Mouse (Mus musculus): ENCODE results near the gene Taldo1.

Taldo1 gene

DNA sequence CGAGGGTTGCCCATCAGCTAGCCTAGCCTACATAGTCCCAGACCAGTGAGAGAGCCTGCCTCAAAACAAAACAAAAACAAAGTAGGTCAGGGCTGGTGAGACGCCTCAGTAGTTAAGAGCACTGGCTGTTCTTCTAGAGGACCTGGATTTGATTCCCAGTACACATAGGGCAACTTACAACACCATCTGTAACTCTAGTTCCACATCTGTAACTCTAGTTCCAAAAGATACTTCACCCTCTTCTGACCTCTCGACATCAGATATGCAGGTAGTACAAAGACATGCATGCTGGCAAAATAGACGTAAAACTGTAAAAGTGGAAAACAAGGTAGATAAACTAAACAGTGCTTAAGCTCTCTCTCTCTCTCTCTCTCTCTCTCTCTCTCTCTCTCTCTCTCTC, 31.8 kb downstream of the Taldo1 start:
- DNase-seq (ENCODE audit: low spot score in 2 of 2): no peak

DNA sequence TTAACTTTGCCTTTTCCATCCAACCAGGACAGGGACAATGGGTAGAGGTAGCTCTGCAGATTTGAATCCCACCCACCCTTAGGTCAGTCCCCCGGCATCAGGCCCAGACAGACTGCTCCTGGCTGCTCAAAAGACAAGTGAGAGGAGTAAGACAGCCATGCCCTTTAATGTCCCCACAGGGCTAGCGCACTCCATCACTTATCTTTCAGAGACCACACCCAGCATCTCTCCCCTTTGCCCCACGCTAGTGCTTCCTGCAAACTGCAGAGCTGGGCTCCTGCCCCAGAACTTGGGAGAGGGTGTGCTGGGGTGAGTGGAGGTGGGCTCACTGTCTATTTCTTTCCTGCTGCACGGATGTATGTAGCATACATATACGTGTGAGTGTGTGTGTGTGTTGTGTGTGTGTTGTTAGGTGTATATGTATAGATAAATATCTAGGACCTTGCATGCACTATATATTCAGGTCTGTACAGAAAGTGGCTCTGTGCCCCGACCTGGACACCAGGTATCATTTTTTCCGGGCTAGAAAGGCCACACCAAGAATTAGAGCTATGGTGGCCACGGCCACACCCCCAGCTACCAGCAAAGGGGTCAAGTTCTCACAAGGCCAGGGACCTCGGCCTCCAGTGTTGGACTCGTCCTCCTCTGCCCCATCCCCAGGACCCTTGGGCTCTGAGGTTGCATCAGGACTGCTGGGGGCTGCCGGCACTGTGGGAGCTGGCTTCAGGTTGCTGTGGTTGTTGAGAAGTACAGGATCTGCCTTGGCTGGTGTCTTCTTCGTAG, 35.1 kb downstream of the Taldo1 start:
- peak in 1 of 2 experiments; percentile 34 for DNase-seq (ENCODE audit: low spot score in 2 of 2)

DNA sequence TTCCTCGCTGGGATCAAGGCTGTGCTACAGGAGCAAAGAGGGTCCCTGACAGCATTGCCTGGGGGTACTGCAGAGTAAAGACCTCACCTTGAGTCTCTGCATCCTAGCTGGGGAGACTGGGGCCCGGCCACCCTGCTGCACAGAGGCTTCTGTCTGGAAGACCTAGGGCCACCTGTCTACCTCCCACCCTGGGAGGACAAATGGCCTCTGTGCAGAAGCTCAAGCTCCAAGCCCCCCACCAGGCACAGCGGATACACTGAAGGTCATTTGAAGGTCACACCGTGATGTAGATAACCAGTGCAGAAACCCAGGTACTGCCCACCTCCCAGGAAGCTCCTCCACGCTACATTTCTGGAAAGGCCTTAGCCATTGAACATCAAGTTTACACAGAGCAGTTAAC, 36.7 kb downstream of the Taldo1 start:
- no peak for DNase-seq (ENCODE audit: low spot score in 2 of 2)

DNA sequence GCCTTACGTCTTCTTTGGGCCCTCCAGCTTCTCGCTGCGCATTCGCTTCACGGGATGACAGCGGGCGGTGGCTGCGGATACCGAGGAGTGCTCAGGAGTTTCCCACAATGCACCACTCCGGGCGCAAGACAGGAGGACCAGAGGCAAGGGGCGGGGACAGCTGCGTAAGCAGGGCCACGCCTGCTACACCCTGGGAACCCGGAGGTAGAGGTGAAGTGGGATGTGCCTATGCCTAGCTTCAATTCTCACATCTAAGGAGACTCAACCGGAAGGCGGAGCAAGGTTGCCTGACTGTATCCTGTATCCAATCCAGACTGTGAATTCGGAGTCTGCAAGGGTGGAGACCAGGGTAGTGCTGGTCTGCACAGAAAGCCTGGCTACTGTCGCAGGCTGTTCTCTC, 37.3 kb downstream of the Taldo1 start, which contains the start of gene Cend1:
Gene Cend1 (minus strand): TSS at position 182 of the 400 bp plus-strand sequence.
- DNase-seq (ENCODE audit: low spot score in 2 of 2): peak; percentile 93 to 95

DNA sequence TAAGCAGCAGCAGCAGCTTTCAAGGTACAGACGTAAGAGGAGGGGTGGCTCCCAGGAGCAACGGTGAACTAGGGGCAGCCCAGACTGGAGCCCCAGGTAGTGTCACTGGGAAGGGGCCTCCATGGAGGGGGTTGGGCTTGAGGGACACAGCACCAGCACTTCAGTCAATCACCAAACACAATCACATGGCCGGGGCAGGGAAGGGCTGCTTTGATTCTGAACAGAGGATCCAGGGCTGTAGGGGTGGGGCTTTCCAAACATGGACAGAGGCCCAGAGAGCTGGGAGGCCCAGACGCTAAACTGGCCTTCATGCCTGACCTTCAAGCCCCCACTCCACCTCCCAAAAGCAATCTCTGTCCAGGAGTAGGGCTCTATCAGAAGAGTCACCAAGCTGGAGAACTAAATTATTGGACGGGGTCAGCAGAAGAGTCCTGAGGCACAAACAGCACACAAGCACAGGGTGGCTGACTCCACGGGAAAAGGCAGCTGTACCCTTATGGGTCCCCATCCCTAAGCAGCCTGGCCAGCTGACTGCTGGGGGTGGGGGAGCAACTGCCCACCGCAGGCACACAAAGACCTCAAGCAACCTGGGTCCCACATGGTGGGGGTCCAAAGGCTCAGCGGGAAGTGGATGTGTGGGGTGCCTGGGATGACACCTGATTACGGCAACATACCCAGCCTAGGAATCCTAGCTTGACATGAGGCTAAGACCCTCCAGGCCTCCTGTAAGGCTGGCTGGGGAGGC, 38.0 kb downstream of the Taldo1 start:
- DNase-seq (ENCODE audit: low spot score in 2 of 2): no peak

DNA sequence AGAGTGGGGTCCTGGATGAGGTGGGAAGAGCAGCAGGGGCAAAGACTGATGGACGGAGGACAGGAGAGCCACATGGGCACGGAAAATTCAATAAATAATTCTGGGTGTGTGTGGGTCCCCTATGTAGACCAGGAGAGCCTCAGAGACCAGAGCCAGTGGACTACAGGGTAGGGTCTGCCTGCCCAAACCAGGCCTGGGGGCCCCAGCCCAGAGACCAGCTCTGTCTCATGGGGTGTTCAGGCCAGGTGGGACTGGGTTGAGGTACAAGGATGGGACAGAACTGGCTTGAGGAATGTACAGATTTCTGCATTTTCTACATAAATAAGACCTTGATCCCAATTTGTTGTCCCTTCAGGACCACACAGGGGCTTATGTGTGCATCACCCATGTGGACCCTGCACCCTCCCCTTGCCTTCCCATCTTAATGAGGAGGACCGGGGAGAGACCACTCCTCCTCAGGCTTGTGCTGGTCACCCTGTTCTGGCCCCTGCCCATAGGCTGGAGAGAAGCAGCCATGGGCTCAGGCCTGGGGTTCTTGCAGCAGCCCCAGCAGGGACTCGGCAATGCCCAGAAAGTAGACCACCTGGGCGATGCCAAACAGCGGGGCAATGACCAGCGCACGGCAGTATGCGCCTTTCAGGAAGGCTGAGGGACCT, 38.7 kb downstream of the Taldo1 start:
- DNase-seq (ENCODE audit: low spot score in 2 of 2): no peak

DNA sequence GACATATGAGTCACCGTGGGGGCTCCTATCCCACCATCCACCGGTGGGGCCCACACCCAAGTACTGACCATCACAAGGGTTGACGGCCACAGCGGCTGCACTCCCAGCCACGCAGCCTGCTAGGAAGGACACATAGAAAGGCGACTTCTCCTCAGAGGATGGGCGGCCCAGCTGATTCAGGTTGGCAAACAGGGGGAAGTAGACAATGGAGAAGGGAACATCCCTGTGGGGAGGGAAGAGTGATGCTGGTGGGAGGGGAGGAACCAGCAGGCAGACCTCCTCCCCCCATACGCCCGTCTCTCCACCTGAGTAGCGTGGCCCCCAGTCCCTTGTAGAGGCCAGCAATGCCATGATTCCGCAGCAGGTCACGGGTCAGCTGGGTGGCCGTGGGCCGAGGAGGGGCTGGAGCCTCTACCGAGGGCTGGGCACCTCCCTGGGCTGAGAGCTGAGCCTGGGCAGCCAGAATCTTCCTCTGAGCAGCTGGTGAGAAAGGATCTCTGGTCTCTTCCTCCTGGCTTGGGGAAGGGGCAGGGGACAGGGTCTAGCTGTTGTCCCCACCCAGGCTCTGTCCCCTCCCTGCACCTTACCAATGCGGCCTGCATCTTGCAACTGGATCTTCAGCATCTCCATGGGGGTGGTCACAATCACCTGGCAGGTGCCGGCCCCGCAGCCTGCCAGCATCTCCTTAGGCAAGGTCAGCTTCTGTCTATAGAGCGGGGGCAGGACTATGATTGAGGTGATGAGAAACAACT, 39.6 kb downstream of the Taldo1 start:
- no peak for DNase-seq (ENCODE audit: low spot score in 2 of 2)

DNA sequence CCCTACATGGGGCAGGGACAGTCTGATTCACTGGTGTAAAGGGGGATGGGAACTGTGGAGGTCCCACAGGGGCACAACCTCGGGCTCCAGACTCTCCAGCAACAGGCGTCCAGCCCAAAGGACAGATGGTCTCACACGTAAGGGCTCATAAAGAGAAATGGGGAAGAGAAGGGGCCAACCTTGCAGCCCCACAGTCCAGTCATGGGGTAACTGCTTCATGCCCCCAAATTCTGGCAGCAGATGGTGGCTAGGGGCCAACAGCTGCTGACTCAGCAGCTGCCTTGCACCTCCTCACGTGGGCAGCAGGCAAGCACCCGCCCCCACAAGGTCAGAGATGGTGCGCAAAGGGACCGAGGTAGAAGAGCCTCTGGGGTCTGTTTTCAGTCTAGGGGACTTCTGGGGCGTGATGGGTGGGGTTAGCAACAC, 40.2 kb downstream of the Taldo1 start:
- DNase-seq (ENCODE audit: low spot score in 2 of 2): peak in 1 of 2 experiments; percentile 46

DNA sequence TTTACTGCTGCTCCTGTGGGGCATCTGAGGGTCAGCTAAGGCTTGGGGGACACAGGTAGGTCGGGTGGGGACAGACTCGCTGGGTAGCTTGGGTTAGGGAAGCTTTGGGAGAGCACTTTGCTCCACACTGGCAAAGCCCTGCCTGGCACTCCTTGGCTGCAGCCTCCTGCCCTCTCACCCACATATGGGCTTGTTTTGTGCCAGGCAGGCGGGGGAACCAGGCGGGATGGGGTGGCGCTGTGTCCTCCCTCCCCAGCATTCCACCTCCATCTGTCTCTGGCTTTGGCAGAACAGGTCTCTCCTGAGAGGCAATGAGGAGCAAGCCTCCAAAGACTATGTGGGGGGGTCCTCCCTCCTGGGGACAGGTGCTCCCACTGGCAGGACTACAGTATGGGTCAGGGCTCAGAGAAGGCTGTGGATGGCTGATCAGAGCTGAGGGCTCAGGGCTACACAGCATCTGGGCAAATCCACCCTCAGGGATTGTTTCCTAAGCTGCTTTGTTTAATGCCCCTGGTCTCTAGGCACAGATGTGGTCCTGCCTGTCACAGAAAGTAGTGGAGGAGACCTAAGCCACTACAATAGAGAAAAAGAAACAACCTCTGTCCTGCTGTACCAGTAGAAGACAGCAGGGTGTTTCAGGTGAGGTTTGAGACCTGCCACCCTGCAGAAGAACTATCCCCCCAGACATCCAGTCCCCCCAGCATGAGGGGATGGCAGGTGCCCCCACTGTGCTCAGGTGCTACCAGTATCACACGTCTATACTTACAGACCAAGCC, 40.9 kb downstream of the Taldo1 start:
- DNase-seq (ENCODE audit: low spot score in 2 of 2): no peak

DNA sequence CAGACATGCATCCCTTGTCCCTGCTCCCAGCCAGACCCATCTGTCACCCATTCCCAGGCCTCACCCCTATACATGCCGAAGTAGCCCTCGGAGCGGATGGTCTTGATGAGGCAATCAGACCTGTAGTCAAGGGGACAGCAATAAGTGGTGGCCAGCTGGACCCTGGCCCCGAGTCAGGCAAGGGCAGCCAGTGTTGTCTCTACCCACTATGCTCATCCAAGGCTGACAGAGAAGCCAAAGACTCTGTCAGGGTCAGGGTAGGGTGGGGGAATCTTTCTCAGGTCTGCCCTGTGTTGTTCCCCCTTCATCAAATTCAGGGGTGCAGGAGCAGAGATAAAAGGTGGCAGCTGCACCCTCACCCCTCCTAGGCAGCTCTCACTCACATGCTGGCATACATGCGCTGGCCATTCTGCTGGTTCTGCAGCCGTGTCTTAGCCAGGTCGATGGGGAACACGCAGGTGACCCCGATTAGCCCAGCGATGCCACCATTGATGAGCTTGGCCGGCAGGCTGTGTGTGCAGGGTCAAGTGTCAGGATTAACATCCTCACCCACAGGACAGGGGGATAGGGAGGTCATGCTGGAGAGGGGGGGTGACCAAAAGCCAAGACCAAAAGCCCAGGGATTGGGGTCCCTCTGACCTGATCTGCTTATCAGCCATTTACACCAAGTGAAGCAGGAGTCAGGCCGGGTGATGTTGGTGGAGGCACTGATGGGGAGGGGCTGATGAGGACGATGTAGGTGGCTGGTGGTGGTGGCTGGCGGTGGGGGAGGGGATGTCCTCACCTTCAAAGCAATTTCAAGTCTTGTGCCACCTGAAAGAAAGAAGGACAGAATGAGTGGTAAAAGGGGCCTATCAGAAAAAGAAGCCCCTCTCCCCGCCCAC, 41.8 kb downstream of the Taldo1 start:
- peak in 1 of 2 experiments; percentile 54 for DNase-seq (ENCODE audit: low spot score in 2 of 2)

DNA sequence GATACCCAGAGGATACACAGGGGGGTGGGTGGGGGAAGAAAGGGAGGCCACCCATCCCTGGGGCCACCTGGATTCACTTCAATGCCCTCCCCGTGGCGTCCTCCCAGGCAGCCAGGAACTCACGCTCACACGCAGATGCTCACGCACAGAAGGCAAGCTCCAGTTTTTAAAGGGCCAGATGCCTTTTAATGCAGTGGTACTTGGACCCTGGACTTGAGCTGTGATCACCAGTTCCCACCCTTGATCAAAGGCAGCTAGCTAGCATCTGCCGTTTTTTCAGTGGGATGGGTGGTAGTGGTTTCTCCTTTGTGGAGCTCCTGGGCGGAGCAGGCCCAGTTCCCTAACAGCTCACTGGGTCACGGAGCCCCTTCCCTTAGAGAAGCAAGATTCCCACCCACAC, 42.5 kb downstream of the Taldo1 start:
- peak; percentile 79 to 87 for DNase-seq (ENCODE audit: low spot score in 2 of 2)

DNA sequence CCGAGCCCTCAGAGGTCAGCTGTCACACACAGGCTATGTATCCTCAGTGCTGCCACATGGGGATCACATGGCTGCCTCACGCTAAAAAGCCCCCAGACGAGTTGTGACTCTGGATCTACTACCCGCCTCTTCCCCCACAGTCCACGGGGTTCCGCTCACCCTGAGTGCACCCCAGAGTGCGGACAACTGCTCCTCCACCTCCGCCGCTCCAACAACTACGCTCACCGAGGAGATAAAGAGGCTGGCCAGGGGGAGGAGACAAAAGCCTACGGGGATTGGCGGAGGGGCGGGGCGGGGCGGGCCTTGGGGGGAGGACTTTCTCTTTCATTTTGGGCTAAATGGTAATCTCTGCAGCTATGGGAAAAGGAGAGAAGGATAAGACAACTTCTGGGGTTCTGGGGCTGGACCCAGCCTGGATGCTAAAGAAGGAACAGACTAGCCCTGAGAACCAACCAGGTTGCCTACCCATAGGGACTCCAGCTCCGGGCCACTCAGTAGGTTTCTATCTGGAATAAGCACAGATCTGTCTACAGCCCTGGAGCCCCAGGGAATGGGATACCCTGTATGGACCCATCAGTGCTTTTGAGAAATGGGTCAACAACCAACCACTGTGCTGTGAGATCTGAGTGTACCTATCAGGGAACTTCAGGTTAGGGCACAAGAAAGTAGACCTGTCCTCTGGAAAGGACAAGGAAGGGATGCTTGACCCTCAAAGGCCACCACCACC, 43.3 kb downstream of the Taldo1 start:
- peak; percentile 75 for DNase-seq (ENCODE audit: low spot score in 2 of 2)

DNA sequence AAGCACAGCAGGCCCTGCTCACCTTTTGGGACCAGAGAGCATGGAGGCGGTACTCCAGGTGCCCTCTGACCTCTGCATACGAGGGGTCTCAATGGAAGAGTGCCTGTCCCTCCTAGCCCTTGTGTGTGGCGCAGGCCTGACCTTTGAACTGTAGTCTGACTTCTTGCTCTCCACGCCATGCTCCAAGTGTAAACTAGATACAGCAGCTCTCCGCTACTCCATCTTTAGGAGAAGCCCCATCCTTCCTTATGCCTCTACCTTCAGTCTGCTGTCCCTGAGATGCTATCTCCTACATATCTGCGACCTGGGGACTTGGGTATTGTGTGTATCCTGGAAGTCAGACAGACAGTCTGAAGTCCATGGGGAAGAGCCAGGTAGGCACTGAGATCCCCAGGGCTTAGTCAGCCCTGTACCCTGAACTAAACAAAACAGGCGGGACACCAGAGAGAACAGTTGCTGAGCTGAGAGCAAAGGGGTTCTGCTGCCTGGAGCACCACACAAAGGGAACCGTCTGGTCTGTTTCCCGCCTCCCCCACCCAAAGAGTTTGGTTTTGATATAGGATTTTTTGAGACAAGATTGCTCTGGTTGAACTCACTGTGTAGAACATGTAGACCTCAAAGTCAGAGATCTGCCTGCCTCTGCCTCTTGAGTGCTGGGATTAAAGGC, 44.0 kb downstream of the Taldo1 start:
- peak; percentile 21 to 62 for DNase-seq (ENCODE audit: low spot score in 2 of 2)

DNA sequence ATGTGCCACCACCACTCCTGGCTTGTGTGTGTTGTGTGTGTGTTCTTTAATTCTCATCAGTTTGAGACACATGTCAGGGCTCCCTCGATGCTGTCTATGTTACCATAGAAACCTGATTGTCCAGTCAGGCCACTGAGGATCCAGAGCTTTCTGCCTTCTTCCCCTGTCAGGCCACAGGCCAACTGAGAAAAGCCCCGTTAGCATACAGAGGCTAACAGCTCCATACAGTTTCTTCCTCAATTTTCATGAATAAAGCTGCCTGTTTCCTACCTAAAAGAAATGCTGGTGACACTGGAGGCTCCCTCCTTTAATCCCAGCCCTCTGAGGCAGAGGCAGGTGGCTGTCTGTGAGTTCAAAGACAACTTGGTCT, 44.5 kb downstream of the Taldo1 start:
- DNase-seq (ENCODE audit: low spot score in 2 of 2): peak; percentile 24 to 35

DNA sequence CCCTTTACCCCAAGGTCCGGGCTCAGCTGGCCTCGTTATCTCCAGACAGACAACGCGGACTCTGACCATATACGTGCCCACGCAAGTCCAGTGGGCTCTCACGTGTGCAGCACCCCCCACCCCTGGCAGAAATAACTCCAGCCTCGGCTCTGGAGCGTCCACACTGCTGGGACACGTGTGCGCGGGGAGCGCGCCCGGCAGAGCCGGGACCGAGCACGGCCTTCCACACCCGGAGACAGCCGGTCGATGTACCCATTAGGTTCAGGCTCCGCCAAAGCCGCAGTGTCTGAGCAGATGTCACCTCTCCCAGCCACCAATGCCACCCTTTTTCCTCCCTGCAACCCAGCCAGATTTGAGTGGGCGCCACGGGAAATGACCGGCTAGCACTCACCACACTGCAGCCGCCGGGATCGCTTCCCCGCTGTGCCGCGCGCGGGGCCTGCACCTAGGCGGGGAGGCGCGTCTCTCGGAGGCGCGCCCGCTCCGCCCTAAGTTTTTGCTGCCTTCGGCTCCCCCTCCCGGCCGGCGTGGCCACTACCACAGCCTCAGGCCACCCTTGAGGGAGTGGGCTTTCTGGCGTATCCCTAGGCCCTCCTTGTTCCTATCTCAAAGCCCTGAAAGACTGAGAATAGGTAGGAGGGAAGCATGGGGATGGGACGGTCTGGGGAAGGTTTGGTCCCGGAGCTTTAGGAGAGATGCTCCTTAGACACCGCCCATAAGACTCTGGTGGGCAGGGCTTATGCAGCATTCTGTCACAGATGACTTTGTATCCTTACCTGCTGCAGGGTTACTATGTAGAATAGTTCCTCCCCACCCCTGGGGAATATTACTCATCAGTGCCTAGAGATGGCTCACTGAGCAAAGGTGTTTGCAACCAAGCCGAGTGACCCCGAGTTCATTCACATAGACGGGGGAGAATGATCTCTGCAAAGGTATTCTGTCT, 45.5 kb downstream of the Taldo1 start, which contains the start of gene Slc25a22:
Gene Slc25a22 (minus strand): TSS at position 715 of the 943 bp plus-strand sequence.
- peak; percentile 89 to 90 for DNase-seq (ENCODE audit: low spot score in 2 of 2)

DNA sequence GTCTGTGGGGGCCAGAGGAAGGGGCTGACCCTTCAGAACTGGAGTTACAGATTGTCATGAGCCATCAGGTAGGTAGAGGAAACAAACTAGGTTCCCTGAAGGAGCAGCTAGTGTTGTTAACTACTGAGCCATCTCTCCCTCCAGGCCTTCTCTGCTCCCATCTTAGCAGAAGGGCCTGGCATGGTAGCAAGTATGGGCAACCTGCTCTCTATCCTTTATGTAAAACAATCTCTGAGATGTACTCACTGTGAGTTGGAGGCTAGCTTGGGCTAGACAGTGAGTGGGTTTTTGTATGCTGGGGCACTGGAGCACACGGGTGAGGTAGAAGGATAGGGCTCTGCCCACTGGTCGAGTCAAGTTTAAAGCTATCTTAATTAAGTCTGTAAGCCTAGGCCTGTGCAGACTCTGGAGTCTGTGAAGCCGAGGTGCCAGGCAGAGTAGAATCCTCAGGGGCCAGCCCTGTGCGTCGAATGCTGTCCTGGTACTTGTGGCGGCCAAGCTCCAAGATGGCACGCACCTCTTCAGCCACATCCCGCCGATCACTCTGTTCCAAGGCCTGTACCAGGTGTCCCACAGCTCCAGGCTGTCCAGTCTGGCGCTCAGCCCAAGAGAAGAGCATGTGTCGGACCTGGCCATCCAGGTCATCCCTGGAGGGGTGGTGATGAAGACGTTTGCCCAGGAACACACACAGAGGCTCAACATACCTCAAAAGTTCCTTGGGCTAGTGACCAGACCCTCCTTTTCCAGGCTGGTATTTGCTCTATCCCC, 46.4 kb downstream of the Taldo1 start:
- DNase-seq (ENCODE audit: low spot score in 2 of 2): peak; percentile 48 to 64

All from right cerebral cortex, postnatal 10 days (tissue).